Mouse (Mus musculus) midbrain, embryonic 11.5 days (tissue): ENCODE measurements around the gene Gsg1l. TPM values are rescaled to one million over a fixed set of nuclear protein-coding genes. Genes with fewer than 3 reads are reported as not detected.

Experiments used
- ATAC-seq: fragments of 200-750 bp; cut with Nextera tagmentation; 2 replicates; pipeline ENCODE4 v1.8.0; 2017; ENCODE audit warnings: moderate TSS enrichment, moderate library complexity; ENCODE audit not compliant: low FRiP score
- DNase-seq: peaks from one replicate; pipeline ENCODE4 v3.0.0; 2015; ENCODE audit warnings: low spot score; ENCODE audit errors: missing footprints
- H3K27ac ChIP-seq: fragments of 300-500 bp; sonication (generic); 2 replicates; pipeline ENCODE4 v1.5.1; 2014; ENCODE audit warnings: low read depth, low read length
- H3K27me3 ChIP-seq: fragments of 300-500 bp; sonication (generic); 2 replicates; pipeline ENCODE4 v1.6.1; 2014; ENCODE audit warnings: mild to moderate bottlenecking, low read length, moderate library complexity, mixed read lengths; ENCODE audit not compliant: control insufficient read depth, insufficient read depth
- H3K36me3 ChIP-seq: fragments of 300-500 bp; sonication (generic); 2 replicates; pipeline ENCODE4 v1.6.1; 2014; ENCODE audit warnings: mild to moderate bottlenecking, low read length, moderate library complexity, mixed read lengths; ENCODE audit not compliant: control insufficient read depth, insufficient read depth
- H3K4me1 ChIP-seq: fragments of 300-500 bp; sonication (generic); 2 replicates; pipeline ENCODE4 v1.6.1; 2014; ENCODE audit warnings: low read length; ENCODE audit not compliant: control insufficient read depth, insufficient read depth
- H3K4me2 ChIP-seq: fragments of 300-500 bp; sonication (generic); 2 replicates; pipeline ENCODE4 v1.6.1; 2014; ENCODE audit warnings: mild to moderate bottlenecking, moderate library complexity
- H3K4me3 ChIP-seq: fragments of 300-500 bp; sonication (generic); 2 replicates; pipeline ENCODE4 v1.5.1; 2014; ENCODE audit warnings: low read depth, low read length
- H3K9ac ChIP-seq: fragments of 300-500 bp; sonication (generic); 2 replicates; pipeline ENCODE4 v1.6.1; 2014; ENCODE audit warnings: low read length
- H3K9me3 ChIP-seq: fragments of 300-500 bp; sonication (generic); 2 replicates; pipeline ENCODE4 v1.6.1; 2016; ENCODE audit warnings: low read length; ENCODE audit not compliant: control insufficient read depth
- WGBS: fragments of 180-500 bp; shearing (Covaris S2); extraction: QIAGEN DNeasy Blood & Tissue Kit; methylation state at CpG from one replicate; pipeline ENCODE4 v1.1.7; 2014; 5-methylcytosine and 5-hydroxymethylcytosine counted together
- polyA plus RNA-seq: library from polyadenylated mRNA; unstranded; fragments of >200 nt; fragmentation: Nextera tagmentation; extraction: Ambion mirVana; gene quantifications from 2 replicates; pipeline ENCODE4 v1.2.1, GENCODE M21; 2014

Gene Gsg1l
- 1.7 and 2.1 TPM in 2 replicates for polyA plus RNA-seq

GRCm38 (mm10) chr7:126082286-126082741 lies at the start of gene Gsg1l:
TSS of gene Gsg1l (minus strand) at chr7:126082411.
- peak; percentile 45; the same call in 1 of the 2 replicates for ATAC-seq

GRCm38 (mm10) chr7:126127673-126128072 lies 45.5 kb upstream of the Gsg1l start:
- Histone ChIP-seq H3K4me3 (no peak overlapping the region), H3K9ac (no peak overlapping the region), H3K9me3 (no peaks in the 10 kb centered on the region), H3K4me2 (no peak overlapping the region), H3K36me3 (peaks cover 12% of the 10 kb centered on the region; the same call in 1 of the 2 replicates), H3K27me3 (no peaks in the 10 kb centered on the region), H3K27ac (no peak overlapping the region), H3K4me1 (no peaks in the 10 kb centered on the region)
- WGBS = 80% methylated on average over 2 of the region's 2 CpGs
- ATAC-seq (no peak), DNase-seq (peak; percentile 23)

More at GRCm38 (mm10) chr7:126082286-126082741, at the start of gene Gsg1l:
- H3K9ac ChIP-seq = peak within 1 kb of the TSS; percentile 41
- H3K4me2 ChIP-seq = peak within 1 kb of the TSS; percentile 70
- DNase-seq = no peak
- peak within 1 kb of the TSS; percentile 43 for H3K4me3 ChIP-seq
- H3K4me1 ChIP-seq = peaks cover 7% of the 10 kb centered on the region; the same call in 1 of the 2 replicates
- no peak within 1 kb of the TSS for H3K27ac ChIP-seq
- H3K9me3 ChIP-seq = no peaks in the 10 kb centered on the region
- no peaks in the 10 kb centered on the region for H3K36me3 ChIP-seq
- H3K27me3 ChIP-seq = peaks cover 46% of the 10 kb centered on the region
- under 1% methylated on average over 48 of the region's 49 CpGs for WGBS

GRCm38 (mm10) chr7:126126502-126126901 lies 44.3 kb upstream of the Gsg1l start:
- no peaks in the 10 kb centered on the region for H3K9me3 ChIP-seq
- H3K27me3 ChIP-seq = no peaks in the 10 kb centered on the region
- H3K27ac ChIP-seq = no peak overlapping the region
- H3K4me3 ChIP-seq = no peak overlapping the region
- DNase-seq (peak; percentile 8), ATAC-seq (no peak)
- no peaks in the 10 kb centered on the region for H3K4me1 ChIP-seq
- H3K4me2 ChIP-seq = no peak overlapping the region
- 83% methylated on average over 3 of the region's 3 CpGs for WGBS
- peaks cover 12% of the 10 kb centered on the region; the same call in 1 of the 2 replicates for H3K36me3 ChIP-seq
- no peak overlapping the region for H3K9ac ChIP-seq

- Histone ChIP-seq H3K4me1 (no peaks in the 10 kb centered on the region), H3K4me3 (no peak overlapping the region), H3K36me3 (peaks cover 12% of the 10 kb centered on the region; the same call in 1 of the 2 replicates), H3K9ac (no peak overlapping the region), H3K9me3 (no peaks in the 10 kb centered on the region), H3K27ac (no peak overlapping the region), H3K27me3 (no peaks in the 10 kb centered on the region), H3K4me2 (no peak overlapping the region)
- DNase-seq = no peak
- no peak for ATAC-seq
- 97% methylated on average over 4 of the region's 4 CpGs for WGBS
Observed at GRCm38 (mm10) chr7:126121533-126121932, 39.3 kb upstream of the Gsg1l start.

- Histone ChIP-seq H3K9me3 (no peaks in the 10 kb centered on the region), H3K27ac (no peak overlapping the region), H3K4me1 (no peaks in the 10 kb centered on the region), H3K9ac (no peak overlapping the region), H3K4me3 (no peak overlapping the region), H3K27me3 (no peaks in the 10 kb centered on the region), H3K36me3 (peaks cover 14% of the 10 kb centered on the region; the same call in 1 of the 2 replicates), H3K4me2 (no peak overlapping the region)
- ATAC-seq = no peak
- WGBS = 61% methylated on average over 6 of the region's 6 CpGs
- DNase-seq = no peak
Observed at GRCm38 (mm10) chr7:126119819-126120218, 37.6 kb upstream of the Gsg1l start.

GRCm38 (mm10) chr7:126113263-126113662 lies 31.1 kb upstream of the Gsg1l start:
- Histone ChIP-seq H3K9ac (no peak overlapping the region), H3K36me3 (peaks cover 14% of the 10 kb centered on the region), H3K4me2 (no peak overlapping the region), H3K4me1 (no peaks in the 10 kb centered on the region), H3K27me3 (no peaks in the 10 kb centered on the region), H3K4me3 (no peak overlapping the region), H3K27ac (no peak overlapping the region), H3K9me3 (no peaks in the 10 kb centered on the region)
- no peak for ATAC-seq
- WGBS = 89% methylated on average over 4 of the region's 4 CpGs
- no peak for DNase-seq

- Histone ChIP-seq H3K4me1 (no peaks in the 10 kb centered on the region), H3K27ac (no peak overlapping the region), H3K9me3 (no peaks in the 10 kb centered on the region), H3K4me2 (no peak overlapping the region), H3K4me3 (no peak overlapping the region), H3K27me3 (no peaks in the 10 kb centered on the region), H3K36me3 (peaks cover 30% of the 10 kb centered on the region), H3K9ac (no peak overlapping the region)
- DNase-seq (no peak), ATAC-seq (no peak)
- WGBS = 82% methylated on average over 2 of the region's 2 CpGs
Observed at GRCm38 (mm10) chr7:126111230-126111629, 29.0 kb upstream of the Gsg1l start.

GRCm38 (mm10) chr7:126109898-126110297 lies 27.7 kb upstream of the Gsg1l start:
- H3K27ac ChIP-seq = no peak overlapping the region
- no peaks in the 10 kb centered on the region for H3K4me1 ChIP-seq
- WGBS = 94% methylated on average over 3 of the region's 3 CpGs
- no peaks in the 10 kb centered on the region for H3K9me3 ChIP-seq
- ATAC-seq (no peak), DNase-seq (peak; percentile 2)
- no peak overlapping the region for H3K4me2 ChIP-seq
- H3K9ac ChIP-seq = no peak overlapping the region
- peaks cover 28% of the 10 kb centered on the region for H3K36me3 ChIP-seq
- H3K4me3 ChIP-seq = no peak overlapping the region
- H3K27me3 ChIP-seq = no peaks in the 10 kb centered on the region

- H3K4me3 ChIP-seq = no peak overlapping the region
- H3K4me1 ChIP-seq = no peaks in the 10 kb centered on the region
- whole genome bisulfite sequencing = 92% methylated on average over 11 of the region's 11 CpGs
- DNase-seq (no peak), ATAC-seq (no peak)
- no peaks in the 10 kb centered on the region for H3K27me3 ChIP-seq
- H3K36me3 ChIP-seq = peaks cover 25% of the 10 kb centered on the region
- no peak overlapping the region for H3K27ac ChIP-seq
- no peaks in the 10 kb centered on the region for H3K9me3 ChIP-seq
- H3K9ac ChIP-seq = no peak overlapping the region
- H3K4me2 ChIP-seq = no peak overlapping the region
Observed at GRCm38 (mm10) chr7:126100440-126100839, 18.2 kb upstream of the Gsg1l start.
